Mouse (Mus musculus) frontal cortex, postnatal 14 days (tissue): ENCODE data around the gene Fmc1.
A peak's percentile ranks its signal among the peaks of the same experiment; 100 is the strongest.

Source experiments
- DNase-seq, 2 experiments: peaks; one replicate each; pipeline ENCODE4 v3.0.0; 2022; ENCODE audit warnings: low spot score in 2 of 2

Gene Fmc1

DNA sequence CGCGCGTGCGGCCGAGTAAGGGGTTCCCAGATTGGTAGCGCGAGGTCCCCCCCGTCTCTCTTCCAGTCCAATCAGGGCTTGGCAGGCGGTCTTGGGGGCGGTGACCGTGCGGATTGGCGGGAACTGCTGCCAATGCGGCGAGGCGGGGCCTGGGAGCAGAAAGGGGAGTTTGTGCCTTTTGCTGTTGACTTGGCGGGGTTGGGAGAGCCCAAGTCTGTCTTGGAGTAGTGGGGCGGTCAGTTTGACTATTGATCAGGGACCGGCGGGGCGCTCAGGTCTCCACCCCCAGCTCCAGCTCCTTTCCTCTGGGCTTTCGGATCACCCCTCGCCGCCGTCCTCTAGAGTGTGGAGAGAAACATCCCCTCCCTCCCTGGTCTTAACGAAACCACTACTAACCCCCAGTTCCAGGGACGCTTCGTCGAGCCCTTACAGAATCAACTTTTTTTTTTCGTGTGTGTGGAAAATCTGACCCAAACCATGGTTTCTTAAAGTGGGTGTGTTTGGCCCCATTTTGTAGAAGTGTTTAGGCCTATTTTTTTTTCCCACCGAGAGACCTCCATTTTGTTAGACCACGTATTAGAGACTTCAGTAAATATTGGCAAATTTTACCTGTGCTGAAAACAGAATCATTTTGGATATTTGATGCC, 18.8 kb downstream of the Fmc1 start:
- peak; percentile 96 to 97 for DNase-seq

DNA sequence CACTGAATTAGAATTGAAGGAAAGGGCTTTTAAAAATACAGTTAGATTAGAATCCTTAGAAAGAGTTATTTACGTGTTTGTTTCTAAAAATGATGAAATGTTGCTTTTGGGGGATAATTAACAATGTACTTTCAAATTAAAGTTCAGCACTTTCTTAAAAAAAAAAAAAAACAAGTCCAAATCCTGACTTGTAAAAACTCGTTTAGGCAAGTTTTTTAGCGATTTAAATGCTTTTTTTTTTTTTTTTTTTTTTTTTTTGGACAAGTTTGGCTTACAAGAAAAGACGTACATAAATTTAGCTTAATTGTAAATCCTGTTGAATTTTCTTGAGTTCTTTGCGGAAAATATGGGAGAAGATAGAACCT, 19.3 kb downstream of the Fmc1 start:
- no peak for DNase-seq

DNA sequence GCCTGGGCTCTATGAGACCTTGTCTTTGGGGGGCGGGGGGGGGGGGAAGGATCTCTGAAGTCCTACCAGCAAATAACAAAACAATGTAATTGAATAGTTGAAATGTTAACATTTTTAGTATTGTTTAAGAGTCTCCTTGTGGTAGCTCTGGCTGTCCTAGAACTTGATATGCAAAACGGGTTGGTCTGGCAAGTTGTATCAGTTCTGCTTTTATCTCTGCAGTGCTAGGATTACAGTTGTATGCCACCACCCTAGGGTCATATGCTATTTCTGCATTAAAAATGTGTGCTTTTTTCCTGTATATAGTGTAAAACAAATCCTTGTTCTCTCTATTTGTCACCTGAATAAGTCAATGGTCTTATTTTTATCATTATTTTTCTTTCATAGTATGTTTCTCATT, 42.8 kb downstream of the Fmc1 start:
- DNase-seq = no peak

DNA sequence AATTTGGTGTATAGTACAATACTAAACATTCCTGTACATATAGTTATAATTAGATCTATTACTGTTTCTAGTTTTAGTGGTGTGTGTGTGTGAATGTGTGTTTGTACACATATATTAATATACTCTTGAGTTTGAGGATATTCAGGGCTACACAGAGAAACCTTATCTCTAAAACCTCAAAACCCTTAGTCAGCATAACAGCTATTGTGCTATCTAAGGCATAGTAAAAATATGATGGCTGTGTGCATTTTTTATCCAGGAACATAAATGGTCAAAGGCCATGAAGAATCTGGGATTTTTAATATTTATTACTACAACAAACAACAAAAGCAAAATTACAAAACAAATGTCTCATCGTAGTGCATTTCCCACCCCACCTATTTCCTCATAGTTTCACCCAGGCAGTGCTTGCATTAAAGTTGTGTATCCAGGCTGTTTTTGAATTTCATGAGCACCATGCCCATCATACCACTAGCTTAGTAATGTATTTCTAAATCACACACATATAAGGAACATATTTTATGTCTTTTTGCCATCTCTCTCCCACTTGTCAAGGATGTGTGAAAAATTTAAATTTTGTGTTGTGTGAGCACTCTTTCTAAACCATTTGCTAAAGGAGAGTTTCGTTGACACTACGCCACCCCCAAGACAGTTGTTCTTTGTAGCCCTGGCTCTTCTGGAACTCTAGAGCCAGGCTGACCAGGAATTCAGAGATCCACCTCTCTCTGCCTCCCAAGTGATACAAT, 47.0 kb downstream of the Fmc1 start:
- DNase-seq = no peak

- no peak for DNase-seq
These were observed 48.4 kb downstream of the Fmc1 start for GRCm38 (mm10) chr6:38581711-38582110.
